Mouse (Mus musculus) CH12.LX (cell line): ENCODE measurements around the gene Proz. TPM values are rescaled to one million over a fixed set of nuclear protein-coding genes. Genes with fewer than 3 reads are reported as not detected.

Experiments
- polyA plus RNA-seq: library from polyadenylated mRNA; unstranded; fragments of >175 nt; gene quantifications from 2 replicates; pipeline ENCODE4 v1.2.1, GENCODE M21; 2012; ENCODE audit warnings: low read depth; ENCODE audit not compliant: insufficient read length
- total RNA-seq, 2 experiments: library from RNA; depleted of rRNA; stranded (reverse); fragments of 300-350 nt in 1 of 2; fragments of >200 nt in 1 of 2; gene quantifications; 2 replicates each; pipeline ENCODE4 v1.2.3; 2012 to 2014

Proz gene
- total and polyA plus RNA-seq, 3 experiments = 0.21 to 0.94 TPM; not detected in 1

Other genes starting within 250 kb of the Proz start
- not detected in 2 replicates for gene Mcf2l, start 187.1 kb upstream of the Proz start, total RNA-seq (2012; rRNA removed)
- not detected in 2 replicates for gene Mcf2l, start 187.1 kb upstream of the Proz start, total RNA-seq (2014; rRNA removed)
- gene Mcf2l, start 187.1 kb upstream of the Proz start, polyA plus RNA-seq = not detected in 2 replicates
- not detected in 2 replicates for gene F7, start 34.9 kb upstream of the Proz start, total RNA-seq (2012; rRNA removed)
- not detected in 2 replicates for gene F7, start 34.9 kb upstream of the Proz start, total RNA-seq (2014; rRNA removed)
- gene F7, start 34.9 kb upstream of the Proz start, polyA plus RNA-seq = not detected in 2 replicates
- gene F10, start 23.6 kb upstream of the Proz start, total RNA-seq (2012; rRNA removed) = not detected in 2 replicates
- gene F10, start 23.6 kb upstream of the Proz start, total RNA-seq (2014; rRNA removed) = not detected in 2 replicates
- gene F10, start 23.6 kb upstream of the Proz start, polyA plus RNA-seq = not detected in 2 replicates
- 21.6 and 24.2 TPM in 2 replicates for gene Pcid2, start 44.5 kb downstream of the Proz start, total RNA-seq (2012; rRNA removed)
- 23.1 and 23.9 TPM in 2 replicates for gene Pcid2, start 44.5 kb downstream of the Proz start, total RNA-seq (2014; rRNA removed)
- gene Pcid2, start 44.5 kb downstream of the Proz start, polyA plus RNA-seq = 28.5 and 32.5 TPM in 2 replicates
- gene Cul4a, start 44.7 kb downstream of the Proz start, total RNA-seq (2012; rRNA removed) = 21.4 and 23.9 TPM in 2 replicates
- gene Cul4a, start 44.7 kb downstream of the Proz start, total RNA-seq (2014; rRNA removed) = 25.6 and 27.0 TPM in 2 replicates
- 14.1 and 15.6 TPM in 2 replicates for gene Cul4a, start 44.7 kb downstream of the Proz start, polyA plus RNA-seq
- gene Lamp1, start 98.2 kb downstream of the Proz start, total RNA-seq (2012; rRNA removed) = 67.0 and 69.4 TPM in 2 replicates
- 51.0 and 56.7 TPM in 2 replicates for gene Lamp1, start 98.2 kb downstream of the Proz start, total RNA-seq (2014; rRNA removed)
- 64.3 TPM in 2 replicates for gene Lamp1, start 98.2 kb downstream of the Proz start, polyA plus RNA-seq
- gene Grtp1, start 139.7 kb downstream of the Proz start, total RNA-seq (2012; rRNA removed) = 0.04 TPM in 2 replicates
- gene Grtp1, start 139.7 kb downstream of the Proz start, total RNA-seq (2014; rRNA removed) = not detected in 2 replicates
- gene Grtp1, start 139.7 kb downstream of the Proz start, polyA plus RNA-seq = 0.13 and 0.19 TPM in 2 replicates
- gene Adprhl1, start 193.2 kb downstream of the Proz start, total RNA-seq (2012; rRNA removed) = not detected in 2 replicates
- not detected in 2 replicates for gene Adprhl1, start 193.2 kb downstream of the Proz start, total RNA-seq (2014; rRNA removed)
- gene Adprhl1, start 193.2 kb downstream of the Proz start, polyA plus RNA-seq = not detected in 2 replicates
- 13.2 and 15.4 TPM in 2 replicates for gene Dcun1d2, start 227.2 kb downstream of the Proz start, total RNA-seq (2012; rRNA removed)
- gene Dcun1d2, start 227.2 kb downstream of the Proz start, total RNA-seq (2014; rRNA removed) = 14.4 and 14.9 TPM in 2 replicates
- gene Dcun1d2, start 227.2 kb downstream of the Proz start, polyA plus RNA-seq = 14.7 and 15.4 TPM in 2 replicates
- 12.4 and 15.1 TPM in 2 replicates for gene Tmco3, start 227.3 kb downstream of the Proz start, total RNA-seq (2012; rRNA removed)
- gene Tmco3, start 227.3 kb downstream of the Proz start, total RNA-seq (2014; rRNA removed) = 7.3 and 8.4 TPM in 2 replicates
- 9.7 and 10.1 TPM in 2 replicates for gene Tmco3, start 227.3 kb downstream of the Proz start, polyA plus RNA-seq